Mouse (Mus musculus): ENCODE data around the gene Cux2. TPM values are rescaled to one million over a fixed set of nuclear protein-coding genes. Genes with fewer than 3 reads are reported as not detected.
A peak's percentile ranks its signal among the peaks of the same experiment; 100 is the strongest.

The Cux2 gene
- polyA plus RNA-seq, 1 experiment from 2014 or later: 4.9 TPM

- peaks cover 58% of the 10 kb centered on the region for H3K27me3 ChIP-seq (replicated peaks; ENCODE audit: low read depth, poor library complexity, severe bottlenecking)
- no peak overlapping the region for H3K27ac ChIP-seq (replicated peaks)
- peaks cover 40% of the 10 kb centered on the region for H3K4me1 ChIP-seq
- DNase-seq (ENCODE audit: low spot score): no peak
- 0 out of 2 replicates have a peak overlapping the region, but pooled peaks have one; percentile 3 for H3K4me3 ChIP-seq
- H3K36me3 ChIP-seq (replicated peaks): peaks cover under 1% of the 10 kb centered on the region; the same call in 1 of the 2 replicates
- 26% methylated on average over 4 of the region's 4 CpGs for WGBS
- H3K9me3 ChIP-seq: peaks cover 5% of the 10 kb centered on the region; the same call in 1 of the 2 replicates
These were observed 204.5 kb downstream of the Cux2 start for GRCm38 (mm10) chr5:121845361-121845760.

- Histone ChIP-seq H3K4me1 (peaks cover 37% of the 10 kb centered on the region), H3K4me3 (peak overlapping the region; percentile 65), H3K9me3 (peaks cover 5% of the 10 kb centered on the region; the same call in 1 of the 2 replicates), H3K27me3 (replicated peaks; ENCODE audit: low read depth, poor library complexity, severe bottlenecking) (peaks cover 75% of the 10 kb centered on the region), H3K27ac (replicated peaks) (no peak overlapping the region), H3K36me3 (replicated peaks) (no peaks in the 10 kb centered on the region)
- 16% methylated on average over 17 of the region's 17 CpGs for WGBS
- DNase-seq (ENCODE audit: low spot score): no peak
These were observed 206.6 kb downstream of the Cux2 start for GRCm38 (mm10) chr5:121843138-121843905.

- Histone ChIP-seq H3K9me3 (peaks cover 5% of the 10 kb centered on the region; the same call in 1 of the 2 replicates), H3K4me1 (peaks cover 37% of the 10 kb centered on the region), H3K27me3 (replicated peaks; ENCODE audit: low read depth, poor library complexity, severe bottlenecking) (peaks cover 81% of the 10 kb centered on the region), H3K27ac (replicated peaks) (peak overlapping the region; percentile 70), H3K36me3 (replicated peaks) (no peaks in the 10 kb centered on the region), H3K4me3 (peak overlapping the region; percentile 65)
- WGBS: under 1% methylated on average over 33 of the region's 33 CpGs
- peak; percentile 83 for DNase-seq (ENCODE audit: low spot score)
These were observed 207.2 kb downstream of the Cux2 start for GRCm38 (mm10) chr5:121842665-121843118.

- Histone ChIP-seq H3K27me3 (replicated peaks; ENCODE audit: low read depth, poor library complexity, severe bottlenecking) (peaks cover 88% of the 10 kb centered on the region), H3K27ac (replicated peaks) (no peak overlapping the region), H3K4me3 (peak overlapping the region; percentile 65; the same call in 1 of the 2 replicates), H3K4me1 (peaks cover 44% of the 10 kb centered on the region), H3K36me3 (replicated peaks) (no peaks in the 10 kb centered on the region), H3K9me3 (peaks cover 5% of the 10 kb centered on the region; the same call in 1 of the 2 replicates)
- no peak for DNase-seq (ENCODE audit: low spot score)
- whole genome bisulfite sequencing: 42% methylated on average over 10 of the region's 10 CpGs
These were observed 207.9 kb downstream of the Cux2 start for GRCm38 (mm10) chr5:121841973-121842372.

GRCm38 (mm10) chr5:121841516-121841915 is 208.4 kb downstream of the Cux2 start:
- Histone ChIP-seq H3K9me3 (peaks cover 5% of the 10 kb centered on the region; the same call in 1 of the 2 replicates), H3K4me3 (no peak overlapping the region), H3K27me3 (replicated peaks; ENCODE audit: low read depth, poor library complexity, severe bottlenecking) (peaks cover 89% of the 10 kb centered on the region), H3K36me3 (replicated peaks) (no peaks in the 10 kb centered on the region), H3K4me1 (peaks cover 45% of the 10 kb centered on the region), H3K27ac (replicated peaks) (no peak overlapping the region)
- DNase-seq (ENCODE audit: low spot score): no peak
- WGBS: 93% methylated on average over 9 of the region's 9 CpGs

GRCm38 (mm10) chr5:121839128-121839473 is 210.8 kb downstream of the Cux2 start:
- peaks cover 63% of the 10 kb centered on the region for H3K4me1 ChIP-seq
- H3K36me3 ChIP-seq (replicated peaks): no peaks in the 10 kb centered on the region
- peaks cover 5% of the 10 kb centered on the region; the same call in 1 of the 2 replicates for H3K9me3 ChIP-seq
- H3K27ac ChIP-seq (replicated peaks): peak overlapping the region; percentile 41; the same call in 1 of the 2 replicates
- no peak for DNase-seq (ENCODE audit: low spot score)
- peak overlapping the region; percentile 75 for H3K4me3 ChIP-seq
- WGBS: 22% methylated on average over 7 of the region's 7 CpGs
- peaks cover 84% of the 10 kb centered on the region for H3K27me3 ChIP-seq (replicated peaks; ENCODE audit: low read depth, poor library complexity, severe bottlenecking)

- no peaks in the 10 kb centered on the region for H3K36me3 ChIP-seq (replicated peaks)
- peaks cover 68% of the 10 kb centered on the region for H3K4me1 ChIP-seq
- H3K9me3 ChIP-seq: peaks cover 5% of the 10 kb centered on the region; the same call in 1 of the 2 replicates
- 1% methylated on average over 46 of the region's 46 CpGs for WGBS
- peak; percentile 58 for DNase-seq (ENCODE audit: low spot score)
- H3K4me3 ChIP-seq: peak overlapping the region; percentile 75
- peak overlapping the region; percentile 41; the same call in 1 of the 2 replicates for H3K27ac ChIP-seq (replicated peaks)
- peaks cover 84% of the 10 kb centered on the region for H3K27me3 ChIP-seq (replicated peaks; ENCODE audit: low read depth, poor library complexity, severe bottlenecking)
These were observed 211.4 kb downstream of the Cux2 start for GRCm38 (mm10) chr5:121838341-121839127.

GRCm38 (mm10) chr5:121837441-121838340 is 212.2 kb downstream of the Cux2 start, which contains the start of gene Sh2b3:
Gene Sh2b3 (minus strand): TSS chr5:121837646.
- Histone ChIP-seq H3K4me3 (peak within 1 kb of the TSS; percentile 75), H3K27me3 (replicated peaks; ENCODE audit: low read depth, poor library complexity, severe bottlenecking) (peaks cover 82% of the 10 kb centered on the region), H3K27ac (replicated peaks) (peak within 1 kb of the TSS; percentile 80), H3K36me3 (replicated peaks) (no peaks in the 10 kb centered on the region), H3K9me3 (peaks cover 5% of the 10 kb centered on the region; the same call in 1 of the 2 replicates), H3K4me1 (peaks cover 68% of the 10 kb centered on the region)
- DNase-seq (ENCODE audit: low spot score): peak; percentile 66
- WGBS: under 1% methylated on average over 35 of the region's 35 CpGs

GRCm38 (mm10) chr5:121836692-121837415 is 213.0 kb downstream of the Cux2 start:
- Histone ChIP-seq H3K4me3 (peak overlapping the region; percentile 75), H3K36me3 (replicated peaks) (no peaks in the 10 kb centered on the region), H3K27ac (replicated peaks) (peak overlapping the region; percentile 80), H3K9me3 (peaks cover 5% of the 10 kb centered on the region; the same call in 1 of the 2 replicates), H3K27me3 (replicated peaks; ENCODE audit: low read depth, poor library complexity, severe bottlenecking) (peaks cover 82% of the 10 kb centered on the region), H3K4me1 (peaks cover 64% of the 10 kb centered on the region)
- WGBS: under 1% methylated on average over 77 of the region's 77 CpGs
- DNase-seq (ENCODE audit: low spot score): peak; percentile 92

GRCm38 (mm10) chr5:121835949-121836691 is 213.8 kb downstream of the Cux2 start:
- H3K36me3 ChIP-seq (replicated peaks): no peaks in the 10 kb centered on the region
- peak overlapping the region; percentile 80 for H3K27ac ChIP-seq (replicated peaks)
- peaks cover 82% of the 10 kb centered on the region for H3K27me3 ChIP-seq (replicated peaks; ENCODE audit: low read depth, poor library complexity, severe bottlenecking)
- H3K4me1 ChIP-seq: peaks cover 64% of the 10 kb centered on the region
- DNase-seq (ENCODE audit: low spot score): peak; percentile 27
- H3K9me3 ChIP-seq: peaks cover under 1% of the 10 kb centered on the region; the same call in 1 of the 2 replicates
- peak overlapping the region; percentile 75 for H3K4me3 ChIP-seq
- WGBS: under 1% methylated on average over 51 of the region's 51 CpGs

All from embryonic facial prominence, embryonic 10.5 days (tissue).